In the genomic region with DNA sequence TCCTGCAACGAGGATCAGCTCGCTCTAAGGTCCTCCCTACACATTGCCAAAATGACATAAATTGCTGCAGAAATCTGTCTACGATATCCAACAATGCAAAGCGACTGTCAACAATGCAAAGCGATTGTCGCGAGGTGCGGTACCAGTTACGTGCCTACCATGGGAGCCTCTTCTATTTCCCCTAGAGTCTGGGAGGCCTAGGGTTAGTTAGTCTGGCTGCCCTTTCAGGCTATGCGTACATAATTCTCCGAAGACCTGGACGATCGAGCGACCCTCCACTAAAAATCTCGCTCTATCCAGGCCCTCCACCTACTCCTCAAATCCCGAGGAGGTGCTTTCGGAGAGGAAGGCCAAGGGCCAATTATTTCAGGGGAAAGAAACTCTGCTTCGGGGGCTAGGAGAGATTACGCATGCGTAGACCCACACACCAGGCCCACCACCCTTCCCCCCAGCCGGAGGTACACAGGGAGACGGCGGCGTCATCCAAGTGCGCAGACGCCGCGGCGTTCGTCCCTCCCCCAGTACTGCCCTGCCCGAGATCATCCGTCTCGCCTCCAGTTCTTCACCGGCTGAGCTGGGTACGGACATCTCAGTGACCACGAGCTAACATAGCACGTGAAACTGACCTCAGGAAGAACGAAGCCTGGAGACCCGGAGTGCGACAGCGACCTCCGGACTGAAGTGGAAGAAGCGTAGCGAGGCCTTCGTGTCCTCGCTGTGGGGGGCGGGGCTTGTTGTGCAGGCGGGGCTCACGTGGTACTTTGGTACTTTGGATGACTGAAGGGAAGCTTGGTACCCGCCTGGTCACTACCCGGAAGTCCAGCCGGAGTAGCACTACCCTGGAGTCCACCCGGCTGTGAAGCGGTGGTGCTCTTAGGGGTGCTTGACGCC, we compare ENCODE assay signal across 8 mouse cellular contexts. TPM values are rescaled to one million over a fixed set of nuclear protein-coding genes. Genes with fewer than 3 reads are reported as not detected.
A peak's percentile ranks its signal among the peaks of the same experiment; 100 is the strongest.
DNase-seq lines count a peak whose midpoint lies in the region; ATAC-seq lines count a peak whose summit lies in the region.

A gene (minus strand): TSS at position 742 of the 891 bp plus-strand sequence.

- peak; percentile 96 for ATAC-seq in intestine, embryonic 14.5 days (replicated peaks; ENCODE audit: low FRiP score, low TSS enrichment, low read depth)

- H3K4me3 ChIP-seq in intestine, embryonic 14.5 days (ENCODE audit: low read depth, low read length): peak within 1 kb of the TSS; percentile 58

- H3K4me1 ChIP-seq in intestine, embryonic 14.5 days (replicated peaks; ENCODE audit: control insufficient read depth, insufficient read depth, low read length): peaks cover 27% of the 10 kb centered on the region

- 3% methylated on average over 55 of the region's 55 CpGs for WGBS in intestine, embryonic 14.5 days

- peak within 1 kb of the TSS; percentile 64 for H3K9ac ChIP-seq in intestine, embryonic 14.5 days (ENCODE audit: low read length)

- H3K36me3 ChIP-seq in intestine, embryonic 14.5 days (ENCODE audit: control insufficient read depth, insufficient read depth, low read length): no peaks in the 10 kb centered on the region

- intact Hi-C loops in left cerebral cortex, postnatal 14 days (cut with DNase I): loop anchor here (5.0 to 10.0 kb wide), 4 partner anchors 50 to 328 kb away; a partner anchor contains a TSS

- no peaks in the 10 kb centered on the region for H3K27me3 ChIP-seq in intestine, embryonic 14.5 days (replicated peaks; ENCODE audit: control insufficient read depth, insufficient read depth, low read length)

- peak; percentile 94 to 98 for DNase-seq in adrenal gland, adult (ENCODE audit: inconsistent age in 2 of 2, low spot score in 1 of 2)
- DNase-seq in embryo, embryonic 10.5 days (ENCODE audit: low spot score): peak; percentile 96
- peak; percentile 92 for DNase-seq in gastrocnemius, postnatal 25 days
- DNase-seq in intestine, embryonic 14.5 days (ENCODE audit: low spot score): peak; percentile 98
- DNase-seq in left cerebral cortex, postnatal 14 days (ENCODE audit: low spot score in 2 of 2): peak; percentile 94 to 96
- DNase-seq in mesoderm, embryonic 11.5 days (ENCODE audit: low read depth, low spot score): peak; percentile 97
- DNase-seq in right cerebral cortex, postnatal 36 days (ENCODE audit: low spot score in 2 of 2): peak; percentile 91
- DNase-seq in yolk sac, embryonic 10.5 days (ENCODE audit: low spot score): peak; percentile 97

- H3K9me3 ChIP-seq in intestine, embryonic 14.5 days (ENCODE audit: control insufficient read depth, low read length): no peaks in the 10 kb centered on the region

- peak within 1 kb of the TSS; percentile 94 for H3K27ac ChIP-seq in intestine, embryonic 14.5 days (ENCODE audit: low read depth)

- H3K4me2 ChIP-seq in intestine, embryonic 14.5 days (ENCODE audit: low read length): peak within 1 kb of the TSS; percentile 78

RNA-seq across cellular contexts. Expression of the gene that starts here (rescaled TPM):
- total RNA-seq in gastrocnemius, postnatal 25 days (2021): 10 to 100 TPM; 38.8 to 51.5 TPM
- 121 and 123 TPM in 2 replicates for polyA plus RNA-seq in intestine, embryonic 14.5 days (2014; fragmentation: Nextera tagmentation; extraction: Ambion mirVana)
- 10 to 100 TPM; 25.8 to 25.9 TPM for total RNA-seq in left cerebral cortex, postnatal 14 days (2021)

Comparison
In these comparisons a context has a peak if more than half of its experiments do, and no peak if none do; other contexts are left out.
1. Peak in every context shown above with its lines: DNase-seq, ATAC-seq, H3K4me3 ChIP-seq and H3K27ac ChIP-seq.